Mouse (Mus musculus): Measurements from ENCODE around the gene Ica1. TPM values are rescaled to one million over a fixed set of nuclear protein-coding genes. Genes with fewer than 3 reads are reported as not detected.

Ica1 gene
- total RNA-seq, 4 experiments from 2014 or later, result 51.0 to 72.9 (median 61.5) TPM

- no peak for DNase-seq
These were observed 91.4 kb downstream of the Ica1 start for GRCm38 (mm10) chr6:8686678-8687580.

DNA sequence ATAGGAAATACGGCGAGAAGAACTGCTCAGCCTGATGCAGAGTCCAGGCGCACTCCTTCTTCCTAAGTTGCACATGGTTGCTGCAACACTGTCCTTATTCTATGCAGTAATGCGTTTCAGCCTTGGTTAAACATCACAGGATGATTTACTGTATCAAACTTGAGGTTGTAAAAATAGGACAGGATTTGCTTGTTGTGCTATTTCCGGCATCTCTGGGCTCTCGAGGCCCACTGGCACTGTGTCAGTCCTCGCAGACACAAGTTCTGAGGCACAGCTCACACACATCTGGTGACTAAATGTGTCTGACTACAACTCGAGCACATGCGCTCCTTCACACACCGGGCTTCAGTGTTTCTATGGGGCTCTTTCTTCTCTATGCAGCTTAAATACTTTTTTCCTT lies 94.9 kb downstream of the Ica1 start:
- DNase-seq, result no peak

DNA sequence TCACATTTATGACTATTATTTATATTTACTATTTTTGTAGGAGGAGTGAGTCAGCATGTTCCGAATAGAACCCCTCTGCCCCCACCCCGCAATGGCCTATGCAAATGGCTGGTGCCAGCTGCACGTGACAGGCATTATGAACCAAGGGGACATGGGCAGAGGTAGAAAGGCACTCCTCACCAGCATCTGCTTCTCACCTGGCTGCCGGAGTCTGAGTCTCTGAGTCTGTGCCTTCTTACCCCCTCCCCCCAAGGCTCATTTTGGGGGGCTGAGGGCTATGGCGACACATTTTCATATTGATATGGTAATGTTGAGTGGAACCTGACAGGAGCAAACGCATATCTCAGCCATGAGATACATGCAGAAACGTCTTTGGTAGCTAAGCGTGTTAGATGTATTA lies 97.4 kb downstream of the Ica1 start:
- no peak for DNase-seq

- DNase-seq, result no peak
These were observed 105.3 kb downstream of the Ica1 start for GRCm38 (mm10) chr6:8673013-8673412.

- DNase-seq, result no peak
These were observed 108.9 kb downstream of the Ica1 start for GRCm38 (mm10) chr6:8669343-8669742.

DNA sequence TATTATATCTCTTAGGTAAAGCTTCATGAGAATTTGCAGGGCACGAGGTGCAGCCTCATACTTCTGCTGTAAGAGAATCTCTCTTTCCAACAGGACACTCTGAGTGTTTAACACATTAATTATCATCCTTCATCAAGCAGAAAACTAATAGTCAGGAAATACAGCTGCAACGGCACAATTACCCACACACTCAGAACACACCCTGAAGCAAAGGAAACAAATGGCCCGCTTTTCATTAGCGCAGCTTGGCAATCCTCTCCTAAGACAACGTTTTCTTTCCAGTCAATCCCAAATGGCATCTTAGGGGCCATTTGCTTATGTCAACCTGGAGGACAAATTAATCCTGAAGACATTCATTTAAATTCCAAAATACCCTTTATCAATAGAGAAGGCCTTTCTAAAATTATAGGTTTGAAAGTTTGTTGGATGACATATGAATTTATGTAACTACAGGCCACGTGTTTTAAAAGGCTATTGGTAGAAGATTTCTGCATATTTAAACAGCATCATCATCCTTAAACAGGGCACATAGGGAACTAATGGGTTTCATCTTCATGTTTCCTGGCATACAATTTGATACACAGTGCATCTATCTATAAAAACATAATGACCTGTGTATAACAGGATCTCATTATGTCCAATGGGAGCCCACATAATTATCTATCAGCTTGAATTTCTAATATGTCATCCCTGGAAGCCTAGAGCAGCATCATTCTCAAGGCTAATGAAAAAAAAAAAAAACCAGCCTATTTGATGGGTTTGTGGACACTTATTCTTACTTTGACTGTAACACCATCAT lies 110.1 kb downstream of the Ica1 start:
- no peak for DNase-seq

DNA sequence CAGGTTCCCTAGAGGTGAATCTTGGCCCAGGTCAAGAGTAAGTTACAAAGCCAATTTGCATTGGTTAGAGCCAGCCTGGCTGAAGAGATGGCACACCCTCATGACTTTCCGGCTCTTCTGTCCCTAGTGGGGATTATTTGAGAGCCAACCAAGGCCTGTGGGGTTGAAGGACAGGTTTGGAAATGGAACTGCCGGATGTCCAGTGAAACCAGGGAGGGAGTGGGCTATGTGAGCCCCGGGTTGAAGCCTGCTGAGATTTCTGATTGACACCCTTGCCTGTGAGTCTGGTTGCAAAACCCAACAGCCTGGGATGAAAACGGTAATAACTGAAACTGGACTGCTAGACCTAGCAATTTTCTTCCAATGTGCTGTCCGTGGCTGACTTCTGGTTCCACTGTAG lies 112.5 kb downstream of the Ica1 start:
- DNase-seq, result no peak

- no peak for DNase-seq
These were observed 113.3 kb downstream of the Ica1 start for GRCm38 (mm10) chr6:8664956-8665355.

- DNase-seq, result no peak
These were observed 115.1 kb downstream of the Ica1 start for GRCm38 (mm10) chr6:8663092-8663740.

- DNase-seq, result no peak
These were observed 116.9 kb downstream of the Ica1 start for GRCm38 (mm10) chr6:8661404-8661803.

GRCm38 (mm10) chr6:8660076-8660475 lies 118.2 kb downstream of the Ica1 start:
- no peak for DNase-seq

DNA sequence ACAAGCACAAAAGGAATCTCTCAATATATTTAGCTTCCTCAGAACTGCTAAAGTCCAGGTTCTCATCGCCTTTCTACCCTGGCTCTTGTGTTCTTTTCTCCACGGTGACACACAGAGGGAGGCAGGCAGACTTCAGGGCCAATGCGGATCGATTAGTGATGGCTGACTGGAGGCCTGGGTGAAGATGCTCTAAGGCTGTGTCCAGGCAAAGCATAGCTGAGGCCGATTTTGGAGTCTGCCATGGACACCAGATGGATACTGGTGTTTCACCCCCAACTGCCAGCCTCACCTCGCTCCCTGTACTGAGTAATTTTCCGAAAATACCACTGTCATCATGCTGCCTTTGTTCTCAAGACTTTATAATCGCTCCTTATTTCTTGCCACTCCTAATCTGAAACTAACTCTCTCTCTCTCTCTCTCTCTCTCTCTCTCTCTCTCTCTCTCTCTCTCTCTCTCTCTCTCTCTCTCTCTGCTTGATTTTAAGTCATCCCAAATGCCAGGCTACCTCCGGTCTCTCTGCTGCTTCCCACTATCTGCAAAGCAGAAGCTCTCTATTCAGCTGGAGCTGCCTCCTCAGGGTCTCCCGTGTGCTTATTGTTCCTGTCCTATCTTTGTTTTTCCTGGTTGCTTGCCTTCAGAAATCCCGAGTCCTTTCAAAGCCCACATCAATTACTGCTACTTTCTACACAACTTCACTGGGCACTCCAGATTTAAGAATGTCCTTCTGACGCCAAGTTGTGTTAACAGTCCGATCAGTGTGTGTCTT lies 118.9 kb downstream of the Ica1 start:
- no peak for DNase-seq

DNA sequence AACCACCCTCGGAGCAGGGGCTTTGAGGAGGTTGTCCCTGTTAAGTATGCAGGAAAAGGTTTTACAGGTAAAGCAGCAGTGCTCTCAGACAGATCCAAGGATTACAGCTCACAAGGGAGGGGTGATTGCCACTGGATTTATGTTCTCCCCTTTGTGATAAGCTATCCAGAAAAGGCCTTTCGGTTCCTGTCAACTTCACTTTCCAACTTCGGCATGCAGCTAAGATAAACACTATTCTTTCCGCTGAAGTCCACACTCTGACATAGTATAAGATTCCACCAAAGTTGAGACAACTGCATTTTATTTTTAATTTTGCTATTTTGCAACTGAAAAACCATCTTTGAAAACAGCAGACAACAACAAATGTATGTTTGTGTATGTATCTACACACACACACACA lies 119.9 kb downstream of the Ica1 start:
- no peak for DNase-seq

- DNase-seq, result no peak
These were observed 120.8 kb downstream of the Ica1 start for GRCm38 (mm10) chr6:8657459-8657858.

GRCm38 (mm10) chr6:8655454-8655853 lies 122.8 kb downstream of the Ica1 start:
- no peak for DNase-seq

DNA sequence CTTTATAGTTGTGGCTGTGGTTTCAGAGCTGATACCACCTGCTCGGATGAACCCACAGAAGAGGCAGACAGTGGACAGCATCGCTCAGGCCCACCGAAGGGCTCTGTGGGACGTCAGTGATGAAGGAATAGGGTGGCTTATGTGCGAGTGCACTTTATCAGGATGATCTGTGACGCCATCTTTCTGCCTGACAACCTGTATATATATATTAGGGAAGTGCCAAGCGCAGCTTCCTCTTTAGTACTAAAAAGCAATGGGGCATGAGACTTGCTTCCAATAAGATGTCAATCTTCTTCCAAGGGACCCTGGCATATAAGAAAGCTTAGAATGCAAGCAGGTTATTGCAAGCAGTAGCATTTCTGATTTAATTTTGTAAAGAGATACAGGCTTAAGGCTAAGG lies 127.9 kb downstream of the Ica1 start:
- no peak for DNase-seq

GRCm38 (mm10) chr6:8649295-8649865 lies 128.9 kb downstream of the Ica1 start:
- DNase-seq, result no peak

DNA sequence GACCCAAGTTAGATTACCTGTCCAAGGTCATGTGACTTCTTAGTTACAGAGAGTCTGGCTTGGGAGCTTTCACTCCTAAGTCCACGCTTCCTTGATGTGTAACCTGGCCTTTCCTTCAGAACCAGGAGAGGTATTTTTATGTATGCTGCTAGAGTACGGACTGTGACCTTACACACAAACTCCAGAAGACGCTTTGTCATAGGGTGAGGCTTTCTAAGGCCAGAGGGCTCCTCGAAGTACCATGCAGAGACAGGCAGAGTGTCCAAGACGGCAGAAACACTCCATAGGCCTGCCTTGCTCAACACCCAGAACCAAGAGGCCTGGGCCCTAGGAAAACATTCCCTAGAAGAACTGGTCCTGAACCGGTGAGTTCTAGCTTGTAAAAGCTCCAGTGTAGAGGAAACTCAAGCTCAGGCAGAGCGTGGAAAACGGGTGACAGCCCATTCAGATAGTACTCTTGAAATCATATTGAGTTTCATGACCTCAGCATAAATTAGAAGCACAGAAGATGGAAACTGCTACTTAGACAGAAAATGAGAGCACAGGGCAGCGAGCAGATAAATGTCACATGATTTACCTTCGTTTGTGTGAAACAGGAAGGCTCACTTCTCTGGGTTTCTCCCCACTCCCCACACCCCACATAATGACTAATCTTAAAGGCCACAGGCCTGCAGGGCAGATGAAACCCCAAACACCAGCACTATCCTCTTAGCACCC lies 129.9 kb downstream of the Ica1 start:
- DNase-seq, result no peak

GRCm38 (mm10) chr6:8647513-8648184 lies 130.6 kb downstream of the Ica1 start:
- DNase-seq, result no peak

- no peak for DNase-seq
These were observed 132.6 kb downstream of the Ica1 start for GRCm38 (mm10) chr6:8645708-8646107.

DNA sequence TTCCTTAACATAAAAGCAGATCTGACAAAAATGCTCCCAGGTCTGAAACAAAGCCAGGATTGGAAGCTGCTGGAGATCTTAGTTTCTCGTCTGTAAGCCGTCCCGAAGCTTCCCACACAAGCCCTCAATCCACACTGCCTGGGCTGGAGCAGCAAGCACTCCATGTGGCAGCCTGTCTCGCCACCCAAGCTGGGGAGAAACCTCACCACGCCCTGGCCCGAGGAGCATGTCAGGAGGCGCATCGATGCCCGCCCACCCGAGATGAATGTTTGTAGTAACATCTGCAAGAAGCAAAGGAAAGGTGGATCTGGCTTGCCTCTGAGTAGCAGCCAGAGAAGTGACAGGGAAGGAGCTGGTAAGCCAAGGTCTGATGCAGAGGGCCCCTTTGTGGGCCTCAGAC lies 133.6 kb downstream of the Ica1 start:
- no peak for DNase-seq

All from adrenal gland, adult 8-10 months (tissue).